Mouse (Mus musculus): ENCODE measurements around the gene Tnfsf18. TPM values are rescaled to one million over a fixed set of nuclear protein-coding genes. Genes with fewer than 3 reads are reported as not detected.

The Tnfsf18 gene
- total RNA-seq, 1 experiment: 0.31 TPM

- in situ Hi-C loops (cut with MboI; ENCODE audit: low sequenced_read_pairs in 2 of 2, unreplicated experiment in 2 of 2): no loop called here
- Histone ChIP-seq H3K27ac (ENCODE audit: insufficient read depth, low read depth, low read length, poor library complexity, severe bottlenecking) (no peak overlapping the region), H3K9me3 (ENCODE audit: control insufficient read depth, insufficient read depth, low read depth, low read length) (no peaks in the 10 kb centered on the region), H3K4me3 (ENCODE audit: insufficient read depth in 1 of 2, low read depth in 1 of 2, low read length in 2 of 2, poor library complexity in 1 of 2, severe bottlenecking in 1 of 2) (no peak overlapping the region), H3K4me1 (ENCODE audit: control insufficient read depth in 2 of 2, insufficient read depth in 2 of 2, low read length in 2 of 2, poor library complexity in 1 of 2) (no peaks in the 10 kb centered on the region), H3K36me3 (ENCODE audit: control insufficient read depth, insufficient read depth, low read length, poor library complexity, severe bottlenecking) (no peaks in the 10 kb centered on the region), H3K9ac (ENCODE audit: insufficient read depth, low read depth, low read length, poor library complexity, severe bottlenecking) (no peak overlapping the region)
- no peak for TF ChIP-seq HCFC1 (IDR thresholded peaks at IDR 0.05; ENCODE audit: borderline replicate concordance, insufficient read depth, low read length)
- no peak for TF ChIP-seq CHD2 (IDR thresholded peaks at IDR 0.05; ENCODE audit: low read depth, low read length)
- no peak for TF ChIP-seq MAFK (IDR thresholded peaks at IDR 0.05; ENCODE audit: insufficient read depth, low read depth, low read length)
- TF ChIP-seq ZNF384 (IDR thresholded peaks at IDR 0.05; ENCODE audit: low read depth, low read length): no peak
- TF ChIP-seq ZC3H11A (IDR thresholded peaks at IDR 0.05; ENCODE audit: borderline replicate concordance, low read depth, low read length): no peak
- no peak for DNase-seq (ENCODE audit: low read depth, low spot score)
Observed at GRCm38 (mm10) chr1:161463388-161464085, 30.9 kb upstream of the Tnfsf18 start.

GRCm38 (mm10) chr1:161477221-161477620 lies 17.2 kb upstream of the Tnfsf18 start:
- in situ Hi-C loops (cut with MboI; ENCODE audit: low sequenced_read_pairs in 2 of 2, unreplicated experiment in 2 of 2): no loop called here
- Histone ChIP-seq H3K4me3 (ENCODE audit: insufficient read depth in 1 of 2, low read depth in 1 of 2, low read length in 2 of 2, poor library complexity in 1 of 2, severe bottlenecking in 1 of 2) (no peak overlapping the region), H3K9me3 (ENCODE audit: control insufficient read depth, insufficient read depth, low read depth, low read length) (no peaks in the 10 kb centered on the region), H3K4me1 (ENCODE audit: control insufficient read depth in 2 of 2, insufficient read depth in 2 of 2, low read length in 2 of 2, poor library complexity in 1 of 2) (no peaks in the 10 kb centered on the region), H3K36me3 (ENCODE audit: control insufficient read depth, insufficient read depth, low read length, poor library complexity, severe bottlenecking) (no peaks in the 10 kb centered on the region), H3K27ac (ENCODE audit: insufficient read depth, low read depth, low read length, poor library complexity, severe bottlenecking) (no peak overlapping the region), H3K9ac (ENCODE audit: insufficient read depth, low read depth, low read length, poor library complexity, severe bottlenecking) (no peak overlapping the region)
- no peak for DNase-seq (ENCODE audit: low read depth, low spot score)
- TF ChIP-seq ZC3H11A (IDR thresholded peaks at IDR 0.05; ENCODE audit: borderline replicate concordance, low read depth, low read length): no peak
- no peak for TF ChIP-seq CHD2 (IDR thresholded peaks at IDR 0.05; ENCODE audit: low read depth, low read length)
- no peak for TF ChIP-seq MAFK (IDR thresholded peaks at IDR 0.05; ENCODE audit: insufficient read depth, low read depth, low read length)
- no peak for TF ChIP-seq HCFC1 (IDR thresholded peaks at IDR 0.05; ENCODE audit: borderline replicate concordance, insufficient read depth, low read length)
- no peak for TF ChIP-seq ZNF384 (IDR thresholded peaks at IDR 0.05; ENCODE audit: low read depth, low read length)

GRCm38 (mm10) chr1:161479854-161480253 lies 14.6 kb upstream of the Tnfsf18 start:
- H3K9me3 ChIP-seq (ENCODE audit: control insufficient read depth, insufficient read depth, low read depth, low read length): no peaks in the 10 kb centered on the region
- in situ Hi-C loops (cut with MboI; ENCODE audit: low sequenced_read_pairs in 2 of 2, unreplicated experiment in 2 of 2): no loop called here
- H3K4me3 ChIP-seq (ENCODE audit: insufficient read depth in 1 of 2, low read depth in 1 of 2, low read length in 2 of 2, poor library complexity in 1 of 2, severe bottlenecking in 1 of 2): no peak overlapping the region
- no peaks in the 10 kb centered on the region for H3K4me1 ChIP-seq (ENCODE audit: control insufficient read depth in 2 of 2, insufficient read depth in 2 of 2, low read length in 2 of 2, poor library complexity in 1 of 2)
- DNase-seq (ENCODE audit: low read depth, low spot score): no peak
- H3K27ac ChIP-seq (ENCODE audit: insufficient read depth, low read depth, low read length, poor library complexity, severe bottlenecking): no peak overlapping the region
- no peak overlapping the region for H3K9ac ChIP-seq (ENCODE audit: insufficient read depth, low read depth, low read length, poor library complexity, severe bottlenecking)
- TF ChIP-seq CHD2 (IDR thresholded peaks at IDR 0.05; ENCODE audit: low read depth, low read length) (no peak), ZNF384 (IDR thresholded peaks at IDR 0.05; ENCODE audit: low read depth, low read length) (no peak), ZC3H11A (IDR thresholded peaks at IDR 0.05; ENCODE audit: borderline replicate concordance, low read depth, low read length) (no peak), HCFC1 (IDR thresholded peaks at IDR 0.05; ENCODE audit: borderline replicate concordance, insufficient read depth, low read length) (no peak), MAFK (IDR thresholded peaks at IDR 0.05; ENCODE audit: insufficient read depth, low read depth, low read length) (no peak)
- no peaks in the 10 kb centered on the region for H3K36me3 ChIP-seq (ENCODE audit: control insufficient read depth, insufficient read depth, low read length, poor library complexity, severe bottlenecking)

- H3K9ac ChIP-seq (ENCODE audit: insufficient read depth, low read depth, low read length, poor library complexity, severe bottlenecking): no peak overlapping the region
- no peak for DNase-seq (ENCODE audit: low read depth, low spot score)
- H3K4me1 ChIP-seq (ENCODE audit: control insufficient read depth in 2 of 2, insufficient read depth in 2 of 2, low read length in 2 of 2, poor library complexity in 1 of 2): no peaks in the 10 kb centered on the region
- H3K9me3 ChIP-seq (ENCODE audit: control insufficient read depth, insufficient read depth, low read depth, low read length): no peaks in the 10 kb centered on the region
- no peak for TF ChIP-seq MAFK (IDR thresholded peaks at IDR 0.05; ENCODE audit: insufficient read depth, low read depth, low read length)
- no peak overlapping the region for H3K4me3 ChIP-seq (ENCODE audit: insufficient read depth in 1 of 2, low read depth in 1 of 2, low read length in 2 of 2, poor library complexity in 1 of 2, severe bottlenecking in 1 of 2)
- in situ Hi-C loops (cut with MboI; ENCODE audit: low sequenced_read_pairs in 2 of 2, unreplicated experiment in 2 of 2): no loop called here
- H3K27ac ChIP-seq (ENCODE audit: insufficient read depth, low read depth, low read length, poor library complexity, severe bottlenecking): no peak overlapping the region
- H3K36me3 ChIP-seq (ENCODE audit: control insufficient read depth, insufficient read depth, low read length, poor library complexity, severe bottlenecking): no peaks in the 10 kb centered on the region
Observed at GRCm38 (mm10) chr1:161482211-161482610, 12.2 kb upstream of the Tnfsf18 start.

GRCm38 (mm10) chr1:161487069-161487468 lies 7.4 kb upstream of the Tnfsf18 start:
- Histone ChIP-seq H3K27ac (ENCODE audit: insufficient read depth, low read depth, low read length, poor library complexity, severe bottlenecking) (no peak overlapping the region), H3K9ac (ENCODE audit: insufficient read depth, low read depth, low read length, poor library complexity, severe bottlenecking) (no peak overlapping the region), H3K4me3 (ENCODE audit: insufficient read depth in 1 of 2, low read depth in 1 of 2, low read length in 2 of 2, poor library complexity in 1 of 2, severe bottlenecking in 1 of 2) (no peak overlapping the region), H3K36me3 (ENCODE audit: control insufficient read depth, insufficient read depth, low read length, poor library complexity, severe bottlenecking) (no peaks in the 10 kb centered on the region), H3K4me1 (ENCODE audit: control insufficient read depth in 2 of 2, insufficient read depth in 2 of 2, low read length in 2 of 2, poor library complexity in 1 of 2) (no peaks in the 10 kb centered on the region), H3K9me3 (ENCODE audit: control insufficient read depth, insufficient read depth, low read depth, low read length) (no peaks in the 10 kb centered on the region)
- in situ Hi-C loops (cut with MboI; ENCODE audit: low sequenced_read_pairs in 2 of 2, unreplicated experiment in 2 of 2): no loop called here
- no peak for TF ChIP-seq HCFC1 (IDR thresholded peaks at IDR 0.05; ENCODE audit: borderline replicate concordance, insufficient read depth, low read length)
- no peak for TF ChIP-seq ZC3H11A (IDR thresholded peaks at IDR 0.05; ENCODE audit: borderline replicate concordance, low read depth, low read length)
- TF ChIP-seq CHD2 (IDR thresholded peaks at IDR 0.05; ENCODE audit: low read depth, low read length): no peak
- TF ChIP-seq MAFK (IDR thresholded peaks at IDR 0.05; ENCODE audit: insufficient read depth, low read depth, low read length): no peak
- TF ChIP-seq ZNF384 (IDR thresholded peaks at IDR 0.05; ENCODE audit: low read depth, low read length): no peak
- DNase-seq (ENCODE audit: low read depth, low spot score): no peak

Data from ES-E14 (cell line).